Mouse (Mus musculus): ENCODE measurements at regions not wholly inside any gene's neighbourhood (a gene's known extent, or its start where the extent isn't known, plus 50 kb on each side); places are given as distances from the start of the nearest gene placed in this dataset.

DNA sequence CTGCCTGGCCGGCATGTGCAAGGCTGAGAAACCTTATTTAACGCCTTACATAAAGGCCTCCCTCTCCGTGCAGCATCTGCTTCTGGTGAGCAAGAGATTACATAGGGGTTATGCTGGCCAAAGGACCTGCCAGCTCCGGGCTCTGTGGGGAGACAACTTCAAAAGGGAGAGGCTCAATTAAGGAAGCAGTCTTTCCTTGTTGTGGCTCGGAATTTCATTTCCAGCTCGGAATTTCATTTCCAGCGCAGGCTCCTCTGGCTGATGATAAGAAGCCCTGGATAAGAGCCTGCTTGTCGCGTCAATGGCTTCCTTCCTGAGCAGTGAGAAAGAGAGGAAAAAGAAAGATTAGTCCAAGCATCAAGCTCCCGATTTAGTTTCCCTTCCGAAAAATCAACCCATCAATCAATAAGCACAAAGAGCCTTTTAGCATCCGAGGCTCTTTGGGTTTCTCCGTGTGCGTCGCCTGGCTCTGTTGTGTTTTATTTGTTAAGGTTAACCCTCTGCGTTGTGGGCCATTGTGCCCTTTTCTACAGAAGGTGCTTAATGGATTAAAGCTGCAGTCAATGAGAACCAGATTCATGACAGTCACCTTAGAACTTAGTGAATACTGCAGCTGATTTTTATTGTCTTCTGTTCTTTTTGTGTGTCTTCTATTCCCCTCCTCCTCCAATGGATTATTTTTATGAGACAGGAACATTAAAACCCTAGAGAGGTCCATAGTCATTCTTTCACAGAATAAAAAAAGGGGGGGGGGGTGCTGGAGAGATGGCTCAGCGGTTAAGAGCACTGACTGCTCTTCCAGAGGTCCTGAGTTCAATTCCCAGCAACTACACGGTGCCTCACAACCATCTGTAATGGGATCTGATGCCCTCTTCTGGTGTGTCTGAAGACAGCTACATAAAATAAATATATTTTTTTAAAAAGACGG lies 218.3 kb downstream of the Myo1b start:
- intact Hi-C loops (cut with DNase I) = no loop called here
- DNase-seq = peak; percentile 60 to 66

DNA sequence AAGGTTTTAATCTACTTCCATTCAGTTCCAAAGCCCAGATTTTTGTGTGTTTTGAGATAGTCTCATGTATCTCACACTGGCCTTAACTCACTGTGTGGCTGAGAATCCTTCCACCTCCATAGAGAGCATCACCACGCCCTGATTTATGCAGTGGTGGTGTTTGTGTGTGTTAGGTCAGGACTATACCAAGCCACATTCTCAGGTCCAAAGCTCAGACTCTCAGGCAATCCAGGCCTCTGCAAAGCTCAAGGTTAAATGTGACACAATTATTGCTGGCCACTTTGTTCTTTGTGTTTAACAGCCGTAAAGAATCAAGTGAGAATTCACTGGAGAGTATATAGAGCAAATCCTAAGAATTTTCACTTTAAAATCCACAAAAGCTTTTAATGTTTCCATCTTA lies 218.2 kb upstream of the Nabp1 start:
- no peak for DNase-seq
- intact Hi-C loops (cut with DNase I) = no loop called here

DNA sequence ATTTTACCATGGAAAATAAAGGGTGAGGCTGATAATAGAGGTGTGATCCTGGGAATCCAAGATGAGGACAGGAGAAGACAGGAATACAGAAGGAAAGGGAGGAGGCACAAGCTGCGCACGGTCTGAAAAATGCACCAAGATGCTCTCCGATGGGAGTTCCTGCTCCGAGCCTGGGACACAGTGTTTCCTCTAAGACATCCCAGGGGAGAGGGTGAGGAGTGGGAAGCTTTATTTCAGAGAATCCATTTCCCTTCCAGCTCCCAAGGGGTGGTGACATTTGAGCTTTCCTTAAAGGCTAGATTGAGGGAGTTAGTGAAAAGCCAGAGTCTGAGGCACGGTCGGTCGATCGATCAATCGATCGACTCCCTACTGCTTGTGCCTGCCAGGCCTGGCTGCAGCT lies 212.7 kb upstream of the Nabp1 start:
- DNase-seq = no peak
- intact Hi-C loops (cut with DNase I) = no loop called here

DNA sequence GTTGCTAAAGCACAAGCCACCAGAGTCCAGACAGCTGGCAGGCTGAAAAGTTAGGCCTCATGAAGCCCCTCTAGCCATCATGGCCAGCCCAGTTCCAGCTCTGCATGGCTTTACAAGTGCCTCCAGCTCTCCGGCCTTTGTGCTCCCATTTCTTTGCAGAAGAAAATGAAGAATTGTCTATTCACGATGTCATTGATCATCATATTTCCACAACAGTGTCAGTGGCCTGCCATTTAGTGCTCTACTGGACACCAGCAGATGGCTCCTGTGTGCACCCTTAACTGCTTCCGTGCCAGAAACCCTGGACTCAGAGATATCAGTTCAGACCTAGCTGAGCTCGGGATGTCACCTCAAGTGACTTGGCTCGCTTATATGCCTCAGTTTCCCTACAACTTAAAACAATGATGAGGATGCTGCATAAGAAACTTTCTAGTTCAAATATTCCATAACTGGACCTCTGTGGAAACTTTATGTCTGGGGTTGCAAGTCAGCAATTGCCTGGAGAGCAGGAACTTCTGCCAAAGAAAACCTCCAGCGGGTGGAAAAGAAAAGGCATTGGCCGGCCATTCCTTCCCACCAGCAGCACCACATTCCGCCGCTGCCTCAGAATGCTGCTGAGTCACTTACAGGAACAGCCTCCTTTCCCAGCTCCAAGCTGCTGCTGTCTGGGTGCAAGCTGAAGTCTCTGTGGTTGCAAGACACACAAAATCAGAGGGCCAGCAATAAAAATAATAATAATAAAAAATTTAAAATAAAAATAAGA lies 211.4 kb upstream of the Nabp1 start:
- intact Hi-C loops (cut with DNase I) = no loop called here
- peak; percentile 53 to 61 for DNase-seq

GRCm38 (mm10) chr1:51688946-51689345 lies 210.7 kb upstream of the Nabp1 start:
- DNase-seq = no peak
- intact Hi-C loops (cut with DNase I) = no loop called here

GRCm38 (mm10) chr1:51688224-51688545 lies 210.0 kb upstream of the Nabp1 start:
- intact Hi-C loops (cut with DNase I) = no loop called here
- no peak for DNase-seq

- intact Hi-C loops (cut with DNase I) = no loop called here
- no peak for DNase-seq
These were observed 209.4 kb upstream of the Nabp1 start for GRCm38 (mm10) chr1:51687484-51688223.

- DNase-seq = no peak
These were observed 208.5 kb upstream of the Nabp1 start for GRCm38 (mm10) chr1:51686759-51687158.

DNA sequence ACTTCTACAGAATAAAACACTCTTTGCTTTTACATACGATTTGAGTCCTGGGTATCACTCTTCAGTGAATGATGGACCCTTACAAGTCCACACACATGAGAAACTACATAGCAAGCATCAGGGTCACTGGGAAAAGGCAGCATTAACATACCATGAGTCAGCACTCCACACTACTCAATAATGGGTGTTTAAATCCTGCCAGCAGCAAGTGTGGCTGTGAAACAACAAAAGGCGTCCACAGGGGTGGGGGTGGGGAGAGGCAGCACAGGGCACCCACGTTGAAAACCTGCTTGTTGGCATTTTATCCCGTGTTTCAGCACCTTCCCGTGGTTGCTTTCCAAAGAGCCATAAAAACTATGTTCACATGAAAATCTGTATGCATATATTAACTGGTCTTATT lies 204.0 kb upstream of the Nabp1 start:
- intact Hi-C loops (cut with DNase I) = no loop called here
- DNase-seq = no peak

More at GRCm38 (mm10) chr1:51686759-51687158, 208.5 kb upstream of the Nabp1 start:
- intact Hi-C loops (cut with DNase I) = no loop called here

DNA sequence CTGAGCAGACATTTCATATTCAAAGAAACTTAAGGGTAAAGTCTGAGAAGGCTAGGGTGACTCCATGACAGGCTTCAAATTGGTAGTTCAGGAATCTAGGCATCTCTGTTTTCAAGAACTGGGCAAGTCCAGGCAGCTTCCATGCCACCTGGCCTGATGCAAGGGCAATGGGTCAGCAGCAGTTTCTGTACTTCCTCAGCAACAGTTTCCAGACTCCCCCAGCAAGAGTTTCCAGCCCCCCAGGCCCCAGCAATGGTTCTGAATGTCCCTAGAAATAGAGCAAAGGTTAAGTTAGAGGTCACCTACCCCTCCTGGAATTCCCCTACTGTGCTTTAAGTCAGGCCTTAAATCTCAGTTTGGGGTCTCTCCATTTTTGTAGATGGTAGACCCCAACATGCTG lies 203.6 kb upstream of the Nabp1 start:
- no peak for DNase-seq
- intact Hi-C loops (cut with DNase I) = no loop called here

GRCm38 (mm10) chr1:51680725-51681124 lies 202.5 kb upstream of the Nabp1 start:
- DNase-seq = no peak
- intact Hi-C loops (cut with DNase I) = no loop called here

DNA sequence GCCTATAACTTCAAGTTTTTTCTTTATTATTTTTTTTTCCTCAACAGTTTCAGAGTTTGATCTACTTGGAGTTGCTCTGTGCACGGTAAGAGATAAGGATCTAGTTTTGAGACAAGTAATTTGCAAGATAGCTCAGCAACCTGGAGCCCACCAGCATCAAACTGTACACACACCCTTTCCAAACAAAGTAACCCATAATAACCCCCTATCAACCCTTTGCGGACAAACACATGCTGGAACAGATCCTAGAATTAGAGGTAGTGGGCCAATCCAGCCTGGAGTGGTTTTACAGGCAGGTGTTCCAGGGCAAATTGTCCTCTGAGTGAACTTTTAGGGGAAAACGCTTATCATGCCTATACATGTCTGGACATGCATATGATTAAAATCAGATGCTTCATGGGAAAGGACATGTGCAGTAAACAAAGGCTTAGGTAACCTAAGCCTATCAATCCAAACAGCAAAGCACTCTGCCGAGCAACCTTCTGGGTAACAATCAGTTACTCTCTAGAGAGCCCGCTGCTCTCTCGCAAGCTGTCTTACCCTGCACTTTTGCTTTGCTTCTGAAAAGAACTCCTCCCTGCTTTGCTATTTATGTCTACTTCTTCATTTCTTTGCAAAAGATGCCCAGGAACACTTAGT lies 200.2 kb upstream of the Nabp1 start:
- DNase-seq = no peak

GRCm38 (mm10) chr1:51677802-51678201 lies 199.6 kb upstream of the Nabp1 start:
- peak; percentile 21 to 32 for DNase-seq
- intact Hi-C loops (cut with DNase I) = no loop called here

More for the DNA sequence above, 200.2 kb upstream of the Nabp1 start:
- intact Hi-C loops (cut with DNase I) = no loop called here

- intact Hi-C loops (cut with DNase I) = no loop called here
- no peak for DNase-seq
These were observed 193.5 kb upstream of the Nabp1 start for GRCm38 (mm10) chr1:51671691-51672090.

GRCm38 (mm10) chr1:51671287-51671686 lies 193.1 kb upstream of the Nabp1 start:
- no peak for DNase-seq
- intact Hi-C loops (cut with DNase I) = no loop called here

GRCm38 (mm10) chr1:51670009-51670408 lies 191.8 kb upstream of the Nabp1 start:
- intact Hi-C loops (cut with DNase I) = no loop called here
- no peak for DNase-seq

DNA sequence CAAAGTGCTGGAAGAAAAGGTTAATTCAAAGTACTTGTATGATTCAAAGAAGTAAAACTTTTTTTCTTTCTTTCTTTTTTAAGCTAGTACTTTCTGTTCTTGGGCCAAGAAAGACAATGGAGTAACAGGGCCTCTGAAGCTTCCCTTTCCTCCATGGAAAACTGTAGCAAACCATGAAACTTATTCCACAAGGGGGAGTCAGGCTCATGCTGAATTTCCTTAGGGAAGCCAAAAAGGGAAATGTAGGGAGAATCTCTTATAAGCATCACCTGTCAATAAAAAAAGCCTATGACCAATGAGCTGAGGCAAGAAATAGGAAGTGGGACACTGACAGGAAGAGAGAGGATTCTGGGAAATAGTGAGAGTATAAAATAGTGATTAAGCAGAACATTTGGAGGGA lies 190.7 kb upstream of the Nabp1 start:
- intact Hi-C loops (cut with DNase I) = loop anchor here (1.0 to 2.0 kb wide), 2 partner anchors 276 to 330 kb away; no protein-coding TSS in a partner anchor
- peak; percentile 36 to 42 for DNase-seq

GRCm38 (mm10) chr1:51660531-51660930 lies 182.3 kb upstream of the Nabp1 start:
- intact Hi-C loops (cut with DNase I) = no loop called here
- DNase-seq = no peak

- no peak for DNase-seq
- intact Hi-C loops (cut with DNase I) = no loop called here
These were observed 179.0 kb upstream of the Nabp1 start for GRCm38 (mm10) chr1:51657203-51657602.

- DNase-seq = no peak
- intact Hi-C loops (cut with DNase I) = no loop called here
These were observed 172.4 kb upstream of the Nabp1 start for GRCm38 (mm10) chr1:51650653-51650995.
